Mouse (Mus musculus) gastrocnemius, adult 18-20 months (tissue): Measurements from ENCODE around the gene Phykpl. TPM values are rescaled to one million over a fixed set of nuclear protein-coding genes. Genes with fewer than 3 reads are reported as not detected.

Experiments used
- DNase-seq: peaks from one replicate; pipeline ENCODE4 v3.0.0; 2021; ENCODE audit warnings: low spot score
- long read RNA-seq, 2 experiments: library from polyadenylated mRNA; stranded (forward); transcript quantifications; one replicate each; pipeline ENCODE4 v2.0.0; 2021
- total RNA-seq, 2 experiments: library from RNA; stranded (reverse); gene quantifications; 2 replicates each; pipeline ENCODE4 v1.2.3; 2021

Phykpl gene
- total RNA-seq: 10 to 100 TPM; 10.9 to 11.9 TPM
- long read RNA-seq, experiment 1, transcript Phykpl-206 (13 exons, 3,116 nt): major isoform, 13 of 16 reads
- long read RNA-seq, experiment 1, partial matches to known transcripts: 0 of 16 reads
- long read RNA-seq, experiment 1, other reads (novel, unspliced or antisense): 1 of 16 reads
- long read RNA-seq, experiment 2, transcript Phykpl-206 (13 exons, 3,116 nt): major isoform, 16 of 19 reads
- long read RNA-seq, experiment 2, partial matches to known transcripts: 1 of 19 reads
- long read RNA-seq, experiment 2, other reads (novel, unspliced or antisense): 2 of 19 reads

GRCm38 (mm10) chr11:51584431-51585248, at the start of gene Phykpl:
Phykpl (plus strand) TSS chr11:51584757.
- DNase-seq: peak; percentile 98

- no peak for DNase-seq
Measured at GRCm38 (mm10) chr11:51538388-51538787, 46.2 kb upstream of the Phykpl start.

GRCm38 (mm10) chr11:51538919-51539758, 45.4 kb upstream of the Phykpl start:
- DNase-seq: no peak

- DNase-seq: peak; percentile 96
Measured at GRCm38 (mm10) chr11:51539759-51540282, 44.7 kb upstream of the Phykpl start.

- DNase-seq: no peak
Measured at GRCm38 (mm10) chr11:51542424-51542823, 42.1 kb upstream of the Phykpl start.

GRCm38 (mm10) chr11:51543487-51544050, 41.0 kb upstream of the Phykpl start:
- DNase-seq: no peak

- no peak for DNase-seq
Measured at GRCm38 (mm10) chr11:51544413-51544812, 40.1 kb upstream of the Phykpl start.

GRCm38 (mm10) chr11:51545811-51546210, 38.7 kb upstream of the Phykpl start:
- DNase-seq: no peak

- DNase-seq: no peak
Measured at GRCm38 (mm10) chr11:51551253-51551652, 33.3 kb upstream of the Phykpl start.

GRCm38 (mm10) chr11:51552091-51552490, 32.5 kb upstream of the Phykpl start:
- no peak for DNase-seq

- no peak for DNase-seq
Measured at GRCm38 (mm10) chr11:51554590-51554989, 30.0 kb upstream of the Phykpl start.

- no peak for DNase-seq
Measured at GRCm38 (mm10) chr11:51555066-51555465, 29.5 kb upstream of the Phykpl start.

GRCm38 (mm10) chr11:51563276-51563675, 21.3 kb upstream of the Phykpl start:
- DNase-seq: no peak

GRCm38 (mm10) chr11:51565062-51565461, 19.5 kb upstream of the Phykpl start:
- DNase-seq: no peak

GRCm38 (mm10) chr11:51565951-51566350, 18.6 kb upstream of the Phykpl start:
- no peak for DNase-seq

- no peak for DNase-seq
Measured at GRCm38 (mm10) chr11:51568801-51569200, 15.8 kb upstream of the Phykpl start.

GRCm38 (mm10) chr11:51576454-51576853, 8.1 kb upstream of the Phykpl start:
- no peak for DNase-seq

GRCm38 (mm10) chr11:51577587-51577986, 7.0 kb upstream of the Phykpl start:
- DNase-seq: no peak

GRCm38 (mm10) chr11:51579024-51579423, 5.5 kb upstream of the Phykpl start:
- no peak for DNase-seq

- DNase-seq: peak; percentile 76
Measured at GRCm38 (mm10) chr11:51582713-51583112, 1.8 kb upstream of the Phykpl start.

- no peak for DNase-seq
Measured at GRCm38 (mm10) chr11:51584057-51584430, 513 bp upstream of the Phykpl start.
